Mouse (Mus musculus): ENCODE results near the gene Adam33. TPM values are rescaled to one million over a fixed set of nuclear protein-coding genes. Genes with fewer than 3 reads are reported as not detected.
A peak's percentile ranks its signal among the peaks of the same experiment; 100 is the strongest.

The Adam33 gene
- total and polyA plus RNA-seq, 3 experiments = 0.73 to 10.0 (median 1.6) TPM

GRCm38 (mm10) chr2:131030998-131031397, 32.6 kb downstream of the Adam33 start:
- intact Hi-C loops (cut with DNase I) = no loop called here
- Histone ChIP-seq H3K4me3 (no peak overlapping the region), H3K9ac (ENCODE audit: low read depth, low read length) (no peak overlapping the region)

GRCm38 (mm10) chr2:131030561-131030960, 33.1 kb downstream of the Adam33 start:
- H3K27ac ChIP-seq = no peak overlapping the region
- peaks cover 3% of the 10 kb centered on the region for H3K4me1 ChIP-seq (ENCODE audit: control insufficient read depth, insufficient read depth, low read length)
- TF ChIP-seq EP300 (IDR thresholded peaks at IDR 0.05; ENCODE audit: insufficient read depth, low read depth, low read length) = no peak
- TF ChIP-seq POLR2A (IDR thresholded peaks at IDR 0.05; ENCODE audit: insufficient read depth, low read depth, low read length) = no peak
- no peak for TF ChIP-seq CTCF (IDR thresholded peaks at IDR 0.05)
- no peak for DNase-seq
- H3K79me2 ChIP-seq (replicated peaks; ENCODE audit: control insufficient read depth, insufficient read depth, low read length) = no peaks in the 10 kb centered on the region
- intact Hi-C loops (cut with DNase I) = no loop called here
- H3K4me3 ChIP-seq = no peak overlapping the region
- no peak overlapping the region for H3K9ac ChIP-seq (ENCODE audit: low read depth, low read length)
- no peaks in the 10 kb centered on the region for H3K27me3 ChIP-seq (ENCODE audit: control insufficient read depth, insufficient read depth, low read length)
- 75% methylated on average over 2 of the region's 2 CpGs for WGBS
- no peaks in the 10 kb centered on the region; the same call in 1 of the 2 replicates for H3K36me3 ChIP-seq (ENCODE audit: control insufficient read depth, insufficient read depth, low read length)

More at GRCm38 (mm10) chr2:131030998-131031397, 32.6 kb downstream of the Adam33 start:
- 89% methylated on average over 1 of the region's 1 CpGs for WGBS
- H3K27ac ChIP-seq = no peak overlapping the region
- no peaks in the 10 kb centered on the region for H3K27me3 ChIP-seq (ENCODE audit: control insufficient read depth, insufficient read depth, low read length)
- peaks cover 3% of the 10 kb centered on the region for H3K4me1 ChIP-seq (ENCODE audit: control insufficient read depth, insufficient read depth, low read length)
- no peak for DNase-seq
- no peaks in the 10 kb centered on the region for H3K79me2 ChIP-seq (replicated peaks; ENCODE audit: control insufficient read depth, insufficient read depth, low read length)
- H3K36me3 ChIP-seq (ENCODE audit: control insufficient read depth, insufficient read depth, low read length) = no peaks in the 10 kb centered on the region; the same call in 1 of the 2 replicates
- TF ChIP-seq POLR2A (IDR thresholded peaks at IDR 0.05; ENCODE audit: insufficient read depth, low read depth, low read length) (no peak), CTCF (IDR thresholded peaks at IDR 0.05) (no peak), EP300 (IDR thresholded peaks at IDR 0.05; ENCODE audit: insufficient read depth, low read depth, low read length) (no peak)

GRCm38 (mm10) chr2:131029065-131029935, 34.3 kb downstream of the Adam33 start:
- no peaks in the 10 kb centered on the region for H3K27me3 ChIP-seq (ENCODE audit: control insufficient read depth, insufficient read depth, low read length)
- intact Hi-C loops (cut with DNase I) = no loop called here
- no peaks in the 10 kb centered on the region; the same call in 1 of the 2 replicates for H3K36me3 ChIP-seq (ENCODE audit: control insufficient read depth, insufficient read depth, low read length)
- H3K27ac ChIP-seq = no peak overlapping the region
- WGBS = 40% methylated on average over 9 of the region's 9 CpGs
- H3K4me1 ChIP-seq (ENCODE audit: control insufficient read depth, insufficient read depth, low read length) = peaks cover 3% of the 10 kb centered on the region
- H3K9ac ChIP-seq (ENCODE audit: low read depth, low read length) = no peak overlapping the region
- TF ChIP-seq POLR2A (IDR thresholded peaks at IDR 0.05; ENCODE audit: insufficient read depth, low read depth, low read length) = no peak
- 0 out of 2 replicates have a peak, but pooled peaks have one; percentile 6 for TF ChIP-seq EP300 (IDR thresholded peaks at IDR 0.05; ENCODE audit: insufficient read depth, low read depth, low read length)
- no peak for TF ChIP-seq CTCF (IDR thresholded peaks at IDR 0.05)
- H3K4me3 ChIP-seq = no peak overlapping the region
- DNase-seq = peak in 1 of 2 experiments; percentile 42
- H3K79me2 ChIP-seq (replicated peaks; ENCODE audit: control insufficient read depth, insufficient read depth, low read length) = no peaks in the 10 kb centered on the region

GRCm38 (mm10) chr2:131026941-131027340, 36.7 kb downstream of the Adam33 start:
- no peaks in the 10 kb centered on the region; the same call in 1 of the 2 replicates for H3K36me3 ChIP-seq (ENCODE audit: control insufficient read depth, insufficient read depth, low read length)
- no peaks in the 10 kb centered on the region for H3K79me2 ChIP-seq (replicated peaks; ENCODE audit: control insufficient read depth, insufficient read depth, low read length)
- peaks cover 3% of the 10 kb centered on the region for H3K4me1 ChIP-seq (ENCODE audit: control insufficient read depth, insufficient read depth, low read length)
- no peak overlapping the region for H3K9ac ChIP-seq (ENCODE audit: low read depth, low read length)
- no peak overlapping the region for H3K27ac ChIP-seq
- intact Hi-C loops (cut with DNase I) = no loop called here
- no peak for DNase-seq
- TF ChIP-seq POLR2A (IDR thresholded peaks at IDR 0.05; ENCODE audit: insufficient read depth, low read depth, low read length) (no peak), CTCF (IDR thresholded peaks at IDR 0.05) (no peak), EP300 (IDR thresholded peaks at IDR 0.05; ENCODE audit: insufficient read depth, low read depth, low read length) (no peak)
- H3K4me3 ChIP-seq = no peak overlapping the region
- H3K27me3 ChIP-seq (ENCODE audit: control insufficient read depth, insufficient read depth, low read length) = no peaks in the 10 kb centered on the region
- WGBS = 88% methylated on average over 3 of the region's 3 CpGs

GRCm38 (mm10) chr2:131025230-131025629, 38.4 kb downstream of the Adam33 start:
- no peak overlapping the region for H3K4me3 ChIP-seq
- DNase-seq = no peak
- no peaks in the 10 kb centered on the region for H3K79me2 ChIP-seq (replicated peaks; ENCODE audit: control insufficient read depth, insufficient read depth, low read length)
- H3K9ac ChIP-seq (ENCODE audit: low read depth, low read length) = no peak overlapping the region
- no peak for TF ChIP-seq POLR2A (IDR thresholded peaks at IDR 0.05; ENCODE audit: insufficient read depth, low read depth, low read length)
- no peak for TF ChIP-seq EP300 (IDR thresholded peaks at IDR 0.05; ENCODE audit: insufficient read depth, low read depth, low read length)
- no peak for TF ChIP-seq CTCF (IDR thresholded peaks at IDR 0.05)
- intact Hi-C loops (cut with DNase I) = no loop called here
- peaks cover 3% of the 10 kb centered on the region for H3K4me1 ChIP-seq (ENCODE audit: control insufficient read depth, insufficient read depth, low read length)
- no peak overlapping the region for H3K27ac ChIP-seq
- H3K36me3 ChIP-seq (ENCODE audit: control insufficient read depth, insufficient read depth, low read length) = no peaks in the 10 kb centered on the region; the same call in 1 of the 2 replicates
- H3K27me3 ChIP-seq (ENCODE audit: control insufficient read depth, insufficient read depth, low read length) = no peaks in the 10 kb centered on the region
- 61% methylated on average over 2 of the region's 2 CpGs for WGBS

GRCm38 (mm10) chr2:131010566-131010965, 53.0 kb downstream of the Adam33 start:
- Histone ChIP-seq H3K4me3 (no peak overlapping the region), H3K27me3 (ENCODE audit: control insufficient read depth, insufficient read depth, low read length) (no peaks in the 10 kb centered on the region), H3K4me1 (ENCODE audit: control insufficient read depth, insufficient read depth, low read length) (no peaks in the 10 kb centered on the region; the same call in 1 of the 2 replicates), H3K27ac (no peak overlapping the region), H3K79me2 (replicated peaks; ENCODE audit: control insufficient read depth, insufficient read depth, low read length) (no peaks in the 10 kb centered on the region), H3K36me3 (ENCODE audit: control insufficient read depth, insufficient read depth, low read length) (no peaks in the 10 kb centered on the region; the same call in 1 of the 2 replicates), H3K9ac (ENCODE audit: low read depth, low read length) (no peak overlapping the region)
- TF ChIP-seq POLR2A (IDR thresholded peaks at IDR 0.05; ENCODE audit: insufficient read depth, low read depth, low read length) (no peak), CTCF (IDR thresholded peaks at IDR 0.05) (no peak), EP300 (IDR thresholded peaks at IDR 0.05; ENCODE audit: insufficient read depth, low read depth, low read length) (no peak)
- no peak for DNase-seq
- WGBS = 54% methylated on average over 1 of the region's 1 CpGs
- intact Hi-C loops (cut with DNase I) = no loop called here
